ENCODE assay signal across 18 mouse cellular contexts in the genomic region with DNA sequence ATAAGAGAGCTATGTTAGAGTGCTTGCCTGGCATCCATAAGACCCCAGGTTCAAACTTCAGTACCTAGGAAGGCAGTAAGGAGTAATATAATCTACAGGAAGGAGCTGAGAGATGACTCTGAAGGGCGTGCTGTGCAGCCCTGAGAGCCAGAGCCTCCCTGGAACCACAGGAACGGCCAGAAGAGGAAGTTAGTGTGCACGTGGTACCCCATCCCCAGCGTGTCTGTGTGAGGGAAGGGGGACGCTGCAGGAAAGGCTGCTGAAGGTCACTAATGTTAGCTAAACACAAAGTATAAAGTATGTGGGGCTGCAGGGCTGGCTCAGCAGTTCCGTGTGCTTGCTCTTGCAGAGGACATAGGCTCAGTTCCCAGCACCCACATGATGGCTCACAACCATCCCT. TPM values are rescaled to one million over a fixed set of nuclear protein-coding genes. Genes with fewer than 3 reads are reported as not detected.
DNase-seq lines count a peak whose midpoint lies in the region; ATAC-seq and TF ChIP-seq lines count a peak whose summit lies in the region.
"Had no signal": no experiment of that assay in that cellular context is flagged by ENCODE, and none has a peak within 500 bp of the region (broad histone marks: within the 10 kb centered on the region; RNA-seq: fewer than 3 reads in every experiment).

No protein-coding gene starts in this region.

- H3K4me1 ChIP-seq in lung, embryonic 14.5 days (ENCODE audit: insufficient read depth) = no peaks in the 10 kb centered on the region
- peaks cover 9% of the 10 kb centered on the region; the same call in 1 of the 2 replicates for H3K4me1 ChIP-seq in lung, adult 2 months (ENCODE audit: control insufficient read depth, insufficient read depth, low read length)
- H3K4me1 ChIP-seq in MEL (ENCODE audit: control insufficient read depth in 1 of 2, insufficient read depth in 2 of 2, low read length in 2 of 2) = peaks cover 3 to 10% of the 10 kb centered on the region in 2 experiments; a peak in 3 of 4 replicates
- H3K4me1 ChIP-seq in liver, adult 2 months (ENCODE audit: control insufficient read depth, insufficient read depth, low read length) = no peaks in the 10 kb centered on the region
- H3K4me1 ChIP-seq in intestine, embryonic 15.5 days (replicated peaks) = no peaks in the 10 kb centered on the region
- H3K4me1 ChIP-seq: forebrain, embryonic 10.5 days; heart, embryonic 12.5 days; limb, embryonic 15.5 days; midbrain, embryonic 10.5 days had no signal

- TF ChIP-seq POLR2A in lung, adult 2 months (IDR thresholded peaks at IDR 0.05; ENCODE audit: borderline replicate concordance, extremely low read depth, low read depth, low read length) = no peak
- TF ChIP-seq POLR2A in MEL (IDR thresholded peaks at IDR 0.05; ENCODE audit: control insufficient read depth in 1 of 2, insufficient read depth in 1 of 2, low read depth in 1 of 2, low read length in 2 of 2, poor library complexity in 1 of 2) = no peak
- no peak for TF ChIP-seq POLR2A in liver, adult 2 months (IDR thresholded peaks at IDR 0.05; ENCODE audit: extremely low read depth, insufficient read depth, low read length)

- H3K9me3 ChIP-seq in lung, embryonic 14.5 days (ENCODE audit: low read depth, low read length) = no peaks in the 10 kb centered on the region
- no peaks in the 10 kb centered on the region for H3K9me3 ChIP-seq in MEL (replicated peaks; ENCODE audit: insufficient read depth, low read length)
- H3K9me3 ChIP-seq in intestine, embryonic 15.5 days = no peaks in the 10 kb centered on the region

- ATAC-seq in lung, embryonic 14.5 days (ENCODE audit: insufficient read depth) = no peak
- ATAC-seq in monocyte, adult 5-6 weeks (replicated peaks; ENCODE audit: insufficient number of reproducible peaks, low FRiP score, low TSS enrichment, poor library complexity, severe bottlenecking) = peak; percentile 92
- ATAC-seq in intestine, embryonic 15.5 days = no peak
- no peak for ATAC-seq in cerebellum, adult (ENCODE audit: insufficient number of reproducible peaks, low FRiP score, low TSS enrichment)
- ATAC-seq: inflammation-experienced regulatory T-cells, adult 6 months had no signal

- H3K4me2 ChIP-seq in lung, embryonic 14.5 days = no peak overlapping the region
- H3K4me2 ChIP-seq in intestine, embryonic 15.5 days (replicated peaks) = no peak overlapping the region
- H3K4me2 ChIP-seq: heart, embryonic 12.5 days; limb, embryonic 15.5 days had no signal

- H3K9ac ChIP-seq in lung, embryonic 14.5 days = no peak overlapping the region
- H3K9ac ChIP-seq in MEL (ENCODE audit: control insufficient read depth, low read depth, low read length, poor library complexity, severe bottlenecking) = no peak overlapping the region
- no peak overlapping the region for H3K9ac ChIP-seq in liver, adult 2 months (ENCODE audit: low read depth, low read length)
- no peak overlapping the region for H3K9ac ChIP-seq in intestine, embryonic 15.5 days
- H3K9ac ChIP-seq: heart, embryonic 12.5 days; limb, embryonic 15.5 days had no signal

- no peaks in the 10 kb centered on the region for H3K36me3 ChIP-seq in lung, embryonic 14.5 days (ENCODE audit: insufficient read depth)
- H3K36me3 ChIP-seq in MEL (ENCODE audit: control insufficient read depth in 1 of 2, insufficient read depth in 2 of 2, low read length in 2 of 2) = peaks cover 0 to 12% of the 10 kb centered on the region in 2 experiments; a peak in 2 of 4 replicates
- H3K36me3 ChIP-seq in liver, adult 2 months (ENCODE audit: control insufficient read depth, insufficient read depth, low read length) = no peaks in the 10 kb centered on the region
- no peaks in the 10 kb centered on the region for H3K36me3 ChIP-seq in intestine, embryonic 15.5 days
- H3K36me3 ChIP-seq: forebrain, embryonic 10.5 days; heart, embryonic 12.5 days; limb, embryonic 15.5 days; midbrain, embryonic 10.5 days had no signal

- DNase-seq in lung, embryonic 14.5 days = peak; percentile 31
- DNase-seq in lung, adult 2 months = no peak
- peak; percentile 79 for DNase-seq in MEL (ENCODE audit: low read depth, low spot score)
- peak; percentile 29 for DNase-seq in liver, adult 2 months (ENCODE audit: extremely low read depth, low read depth, low spot score)
- DNase-seq in kidney, adult 9 months = no peak
- DNase-seq: adrenal gland, postnatal 25 days; gastrocnemius, postnatal 36 days; heart, postnatal 4 days; right cerebral cortex, postnatal 14 days had no signal

- 46% methylated on average over 6 of the region's 6 CpGs for WGBS in lung, embryonic 14.5 days
- WGBS in lung, adult 2 months = 25% methylated on average over 6 of the region's 6 CpGs
- 63% methylated on average over 6 of the region's 6 CpGs for WGBS in liver, adult 2 months
- WGBS in intestine, embryonic 15.5 days = 40% methylated on average over 6 of the region's 6 CpGs

- no peak overlapping the region for H3K27ac ChIP-seq in lung, embryonic 14.5 days (ENCODE audit: low read depth)
- peak overlapping the region; percentile 21; the same call in 1 of the 2 replicates for H3K27ac ChIP-seq in MEL (ENCODE audit: control insufficient read depth, low read depth, low read length)
- no peak overlapping the region for H3K27ac ChIP-seq in liver, adult 2 months (replicated peaks; ENCODE audit: insufficient read depth, low read depth, low read length)
- H3K27ac ChIP-seq in intestine, embryonic 15.5 days = no peak overlapping the region
- H3K27ac ChIP-seq: forebrain, embryonic 10.5 days; layer of hippocampus, adult 2 months; limb, embryonic 15.5 days; midbrain, embryonic 10.5 days had no signal

- TF ChIP-seq RAD21 in MEL (IDR thresholded peaks at IDR 0.05; ENCODE audit: low read depth, low read length) = no peak

- H3K79me2 ChIP-seq in MEL (ENCODE audit: control insufficient read depth, insufficient read depth, low read length, poor library complexity) = no peaks in the 10 kb centered on the region
- H3K79me2 ChIP-seq in liver, adult 2 months (ENCODE audit: control insufficient read depth, insufficient read depth, low read length) = no peaks in the 10 kb centered on the region

- H3K27me3 ChIP-seq in lung, embryonic 14.5 days (ENCODE audit: insufficient read depth, low read length) = no peaks in the 10 kb centered on the region
- H3K27me3 ChIP-seq in MEL (ENCODE audit: control insufficient read depth in 1 of 2, insufficient read depth in 2 of 2, low read length in 2 of 2) = no peaks in the 10 kb centered on the region
- H3K27me3 ChIP-seq in liver, adult 2 months (ENCODE audit: control insufficient read depth, insufficient read depth, low read length) = no peaks in the 10 kb centered on the region
- H3K27me3 ChIP-seq in intestine, embryonic 15.5 days (replicated peaks) = no peaks in the 10 kb centered on the region
- H3K27me3 ChIP-seq: heart, embryonic 12.5 days; limb, embryonic 15.5 days had no signal

- no peak for TF ChIP-seq EP300 in MEL (IDR thresholded peaks at IDR 0.05; ENCODE audit: low read depth in 1 of 2, low read length in 2 of 2)

- no peak for TF ChIP-seq CTCF in lung, embryonic 14.5 days (IDR thresholded peaks at IDR 0.05; ENCODE audit: low read depth)
- no peak for TF ChIP-seq CTCF in lung, adult 2 months (IDR thresholded peaks at IDR 0.05; ENCODE audit: insufficient read depth, low read length)
- TF ChIP-seq CTCF in MEL (IDR thresholded peaks at IDR 0.05 in 2 of 3, conservative IDR thresholded peaks at IDR 0.05 in 1 of 3; ENCODE audit: control insufficient read depth in 1 of 3, insufficient read depth in 1 of 3, low read depth in 2 of 3, low read length in 3 of 3, poor library complexity in 1 of 3, severe bottlenecking in 1 of 3) = no peak
- no peak for TF ChIP-seq CTCF in liver, adult 2 months (IDR thresholded peaks at IDR 0.05; ENCODE audit: low read depth, low read length)

- H3K4me3 ChIP-seq in lung, embryonic 14.5 days (ENCODE audit: low read depth, low read length) = no peak overlapping the region
- H3K4me3 ChIP-seq in lung, adult 2 months (replicated peaks; ENCODE audit: extremely low read depth, low read depth, low read length) = no peak overlapping the region
- no peak overlapping the region for H3K4me3 ChIP-seq in MEL (ENCODE audit: control insufficient read depth in 1 of 2, insufficient read depth in 1 of 2, low read depth in 2 of 2, low read length in 2 of 2)
- no peak overlapping the region for H3K4me3 ChIP-seq in liver, adult 2 months (ENCODE audit: insufficient read depth, low read depth, low read length)
- H3K4me3 ChIP-seq in intestine, embryonic 15.5 days (replicated peaks) = no peak overlapping the region
- H3K4me3 ChIP-seq: forebrain, embryonic 10.5 days; heart, embryonic 12.5 days; layer of hippocampus, adult 2 months; limb, embryonic 15.5 days; midbrain, embryonic 10.5 days had no signal

TF ChIP-seq in MEL, 35 proteins besides CTCF, POLR2A, EP300 and RAD21 (continues in another document):
- TF ChIP-seq CHD1 (IDR thresholded peaks at IDR 0.05; ENCODE audit: low read depth, low read length) (no peak), ZKSCAN1 (IDR thresholded peaks at IDR 0.05; ENCODE audit: low read depth, low read length) (no peak), USF2 (IDR thresholded peaks at IDR 0.05; ENCODE audit: borderline replicate concordance in 1 of 2, insufficient read depth in 1 of 2, low read depth in 1 of 2, low read length in 2 of 2) (0 out of 4 replicates have a peak, but pooled peaks of 1 of the 2 experiments have one; percentile 7), MXI1 (IDR thresholded peaks at IDR 0.05; ENCODE audit: low read depth, low read length) (0 out of 2 replicates have a peak, but pooled peaks have one; percentile 24), UBTF (IDR thresholded peaks at IDR 0.05; ENCODE audit: borderline replicate concordance, insufficient read depth, low read depth, low read length) (no peak), HCFC1 (IDR thresholded peaks at IDR 0.05; ENCODE audit: low read depth, low read length) (no peak), ZNF384 (IDR thresholded peaks at IDR 0.05; ENCODE audit: low read depth, low read length) (no peak), POLR2AphosphoS5 (IDR thresholded peaks at IDR 0.05; ENCODE audit: borderline replicate concordance, low read depth, low read length) (no peak), ELF1 (IDR thresholded peaks at IDR 0.05; ENCODE audit: low read depth, low read length) (no peak), SIN3A (IDR thresholded peaks at IDR 0.05; ENCODE audit: low read length) (no peak), NELFE (IDR thresholded peaks at IDR 0.05; ENCODE audit: low read depth, low read length) (no peak), TCF12 (IDR thresholded peaks at IDR 0.05; ENCODE audit: low read depth, low read length) (no peak)

RNA-seq across cellular contexts. Expression of gene Cdkn2aipnl, which starts 41.9 kb away (rescaled TPM):
- 107 and 109 TPM in 2 replicates for polyA plus RNA-seq in lung, embryonic 14.5 days (2014; fragmentation: Nextera tagmentation; extraction: Ambion mirVana)
- 18.7 and 19.7 TPM in 2 replicates for polyA plus RNA-seq in lung, adult 2 months (2012; rRNA removed)
- 91.9 and 111 TPM in 2 replicates for total RNA-seq in MEL (2012; rRNA removed)
- 10 to 100 TPM in 1 of 2 experiments, not detected in 1; 74.5 TPM for polyA plus RNA-seq in MEL (2012; ENCODE audit: insufficient read depth in 1 of 2, insufficient read length in 2 of 2, low read depth in 1 of 2, low replicate concordance in 2 of 2, missing spikeins in 1 of 2)
- total RNA-seq in liver, adult 2 months (2014; rRNA removed) = 11.5 and 12.6 TPM in 2 replicates
- polyA plus RNA-seq in liver, adult 2 months (2012; rRNA removed) = 7.5 and 9.4 TPM in 2 replicates
- total RNA-seq in monocyte, adult 5-6 weeks (2017) = 45.8 to 58.1 TPM (median 49.2 TPM) in 3 replicates
- 84.7 and 90.3 TPM in 2 replicates for polyA plus RNA-seq in intestine, embryonic 15.5 days (2015; fragmentation: Nextera tagmentation; extraction: Ambion mirVana)

Comparison
In these comparisons a context has a peak if more than half of its experiments do, and no peak if none do; other contexts are left out.
1. DNase-seq: peak in lung, embryonic 14.5 days (single experiment), MEL (single experiment) and liver, adult 2 months (single experiment); none in lung, adult 2 months (single experiment) and kidney, adult 9 months (single experiment).